Mouse (Mus musculus) heart, embryonic 11.5 days (tissue): ENCODE data around the gene Fcgr3. TPM values are rescaled to one million over a fixed set of nuclear protein-coding genes. Genes with fewer than 3 reads are reported as not detected.

Experiments used
- ATAC-seq: fragments of 200-750 bp; cut with Nextera tagmentation; replicated peaks from 2 replicates; pipeline ENCODE4 v1.8.0; 2017; ENCODE audit warnings: moderate library complexity; ENCODE audit not compliant: insufficient number of reproducible peaks, low FRiP score, low TSS enrichment
- H3K27ac ChIP-seq: fragments of 300-500 bp; sonication (generic); 2 replicates; pipeline ENCODE4 v1.5.1; 2014; ENCODE audit warnings: mild to moderate bottlenecking, low read depth, low read length
- H3K27me3 ChIP-seq: fragments of 300-500 bp; sonication (generic); 2 replicates; pipeline ENCODE4 v1.6.1; 2014; ENCODE audit warnings: mild to moderate bottlenecking, low read length, mixed read lengths; ENCODE audit not compliant: control insufficient read depth, insufficient read depth
- H3K36me3 ChIP-seq: fragments of 300-500 bp; sonication (generic); 2 replicates; pipeline ENCODE4 v1.6.1; 2014; ENCODE audit warnings: mild to moderate bottlenecking, low read length, moderate library complexity, mixed read lengths; ENCODE audit not compliant: control insufficient read depth, insufficient read depth
- H3K4me1 ChIP-seq: fragments of 300-500 bp; sonication (generic); 2 replicates; pipeline ENCODE4 v1.6.1; 2014; ENCODE audit warnings: low read length; ENCODE audit not compliant: control insufficient read depth, insufficient read depth
- H3K4me2 ChIP-seq: fragments of 300-500 bp; sonication (generic); 2 replicates; pipeline ENCODE4 v1.6.1; 2014; ENCODE audit warnings: mild to moderate bottlenecking, moderate library complexity
- H3K4me3 ChIP-seq: fragments of 300-500 bp; sonication (generic); 2 replicates; pipeline ENCODE4 v1.5.1; 2014; ENCODE audit warnings: low read depth, low read length
- H3K9ac ChIP-seq: fragments of 300-500 bp; sonication (generic); 2 replicates; pipeline ENCODE4 v1.6.1; 2014; ENCODE audit warnings: mild to moderate bottlenecking, low read depth, low read length, moderate library complexity
- H3K9me3 ChIP-seq: fragments of 300-500 bp; sonication (generic); replicated peaks from 2 replicates; pipeline ENCODE4 v1.6.1; 2016; ENCODE audit warnings: low read length; ENCODE audit not compliant: control insufficient read depth
- WGBS: fragments of 180-500 bp; shearing (Covaris S2); extraction: QIAGEN DNeasy Blood & Tissue Kit; methylation state at CpG from one replicate; pipeline ENCODE4 v1.1.7; 2014; ENCODE audit not compliant: insufficient replicate concordance; 5-methylcytosine and 5-hydroxymethylcytosine counted together
- polyA plus RNA-seq: library from polyadenylated mRNA; unstranded; fragments of >200 nt; fragmentation: Nextera tagmentation; extraction: Ambion mirVana; gene quantifications from 2 replicates; pipeline ENCODE4 v1.2.1, GENCODE M21; 2014

Fcgr3 gene
- polyA plus RNA-seq, 1 experiment from 2014 or later, result 4.4 TPM

GRCm38 (mm10) chr1:171037861-171038721 is 26.6 kb downstream of the Fcgr3 start:
- no peaks in the 10 kb centered on the region for H3K9me3 ChIP-seq
- under 1% methylated on average over 47 of the region's 47 CpGs for WGBS
- peak; percentile 85 for ATAC-seq
- H3K4me3 ChIP-seq, result peak overlapping the region; percentile 91
- peaks cover 6% of the 10 kb centered on the region; the same call in 1 of the 2 replicates for H3K27me3 ChIP-seq
- no peaks in the 10 kb centered on the region for H3K36me3 ChIP-seq
- H3K4me1 ChIP-seq, result 0 out of 2 replicates have a peak, but pooled peaks cover under 1% of the 10 kb centered on the region
- peak overlapping the region; percentile 70 for H3K4me2 ChIP-seq
- H3K9ac ChIP-seq, result peak overlapping the region; percentile 84
- H3K27ac ChIP-seq, result peak overlapping the region; percentile 62; the same call in 1 of the 2 replicates

- 4% methylated on average over 22 of the region's 22 CpGs for WGBS
Observed at GRCm38 (mm10) chr1:171036550-171037324, 28.0 kb downstream of the Fcgr3 start.

GRCm38 (mm10) chr1:171035611-171036010 is 29.1 kb downstream of the Fcgr3 start:
- no peak overlapping the region for H3K27ac ChIP-seq
- H3K9me3 ChIP-seq, result no peaks in the 10 kb centered on the region
- no peaks in the 10 kb centered on the region for H3K36me3 ChIP-seq
- WGBS, result 52% methylated on average over 11 of the region's 11 CpGs
- no peak overlapping the region for H3K9ac ChIP-seq
- H3K27me3 ChIP-seq, result peaks cover 21% of the 10 kb centered on the region
- H3K4me3 ChIP-seq, result no peak overlapping the region
- no peak for ATAC-seq
- 0 out of 2 replicates have a peak, but pooled peaks cover 2% of the 10 kb centered on the region for H3K4me1 ChIP-seq
- peak overlapping the region; percentile 41 for H3K4me2 ChIP-seq

More at GRCm38 (mm10) chr1:171036550-171037324, 28.0 kb downstream of the Fcgr3 start:
- ATAC-seq, result peak; percentile 75
- peak overlapping the region; percentile 75 for H3K4me2 ChIP-seq
- H3K9me3 ChIP-seq, result no peaks in the 10 kb centered on the region
- no peak overlapping the region for H3K27ac ChIP-seq
- H3K9ac ChIP-seq, result no peak overlapping the region
- 0 out of 2 replicates have a peak, but pooled peaks cover 2% of the 10 kb centered on the region for H3K4me1 ChIP-seq
- H3K36me3 ChIP-seq, result no peaks in the 10 kb centered on the region
- peak overlapping the region; percentile 44 for H3K4me3 ChIP-seq
- H3K27me3 ChIP-seq, result peaks cover 14% of the 10 kb centered on the region

GRCm38 (mm10) chr1:171034201-171034600 is 30.5 kb downstream of the Fcgr3 start:
- Histone ChIP-seq H3K9ac (no peak overlapping the region), H3K4me2 (peak overlapping the region; percentile 98), H3K9me3 (no peaks in the 10 kb centered on the region), H3K27me3 (peaks cover 30% of the 10 kb centered on the region), H3K4me1 (0 out of 2 replicates have a peak, but pooled peaks cover 2% of the 10 kb centered on the region), H3K27ac (no peak overlapping the region), H3K36me3 (no peaks in the 10 kb centered on the region), H3K4me3 (peak overlapping the region; percentile 63)
- no peak for ATAC-seq
- WGBS, result 8% methylated on average over 11 of the region's 11 CpGs

GRCm38 (mm10) chr1:171033756-171034155 is 31.0 kb downstream of the Fcgr3 start:
- Histone ChIP-seq H3K4me1 (0 out of 2 replicates have a peak, but pooled peaks cover 2% of the 10 kb centered on the region), H3K9me3 (no peaks in the 10 kb centered on the region), H3K4me2 (peak overlapping the region; percentile 98), H3K27ac (no peak overlapping the region), H3K4me3 (peak overlapping the region; percentile 63), H3K36me3 (no peaks in the 10 kb centered on the region), H3K27me3 (peaks cover 33% of the 10 kb centered on the region), H3K9ac (peak overlapping the region; percentile 6; the same call in 1 of the 2 replicates)
- ATAC-seq, result peak; percentile 74
- under 1% methylated on average over 20 of the region's 20 CpGs for WGBS

GRCm38 (mm10) chr1:171033196-171033595 is 31.5 kb downstream of the Fcgr3 start:
- under 1% methylated on average over 16 of the region's 16 CpGs for WGBS
- Histone ChIP-seq H3K4me2 (peak overlapping the region; percentile 98), H3K4me1 (0 out of 2 replicates have a peak, but pooled peaks cover 2% of the 10 kb centered on the region), H3K27ac (no peak overlapping the region), H3K9ac (peak overlapping the region; percentile 6; the same call in 1 of the 2 replicates), H3K27me3 (peaks cover 33% of the 10 kb centered on the region), H3K36me3 (no peaks in the 10 kb centered on the region), H3K4me3 (peak overlapping the region; percentile 63), H3K9me3 (no peaks in the 10 kb centered on the region)
- ATAC-seq, result no peak

GRCm38 (mm10) chr1:171032691-171033090 is 32.0 kb downstream of the Fcgr3 start:
- Histone ChIP-seq H3K27ac (no peak overlapping the region), H3K4me2 (peak overlapping the region; percentile 98), H3K4me3 (peak overlapping the region; percentile 63), H3K36me3 (no peaks in the 10 kb centered on the region), H3K9me3 (no peaks in the 10 kb centered on the region), H3K27me3 (peaks cover 33% of the 10 kb centered on the region), H3K9ac (peak overlapping the region; percentile 6; the same call in 1 of the 2 replicates), H3K4me1 (0 out of 2 replicates have a peak, but pooled peaks cover 2% of the 10 kb centered on the region)
- ATAC-seq, result no peak
- 8% methylated on average over 10 of the region's 10 CpGs for WGBS

GRCm38 (mm10) chr1:171031752-171032151 is 33.0 kb downstream of the Fcgr3 start:
- no peak overlapping the region for H3K4me3 ChIP-seq
- WGBS, result 68% methylated on average over 3 of the region's 3 CpGs
- no peak for ATAC-seq

More at GRCm38 (mm10) chr1:171031752-171032151, 33.0 kb downstream of the Fcgr3 start:
- Histone ChIP-seq H3K4me2 (no peak overlapping the region), H3K27me3 (peaks cover 33% of the 10 kb centered on the region), H3K4me1 (0 out of 2 replicates have a peak, but pooled peaks cover 2% of the 10 kb centered on the region), H3K9me3 (no peaks in the 10 kb centered on the region), H3K36me3 (no peaks in the 10 kb centered on the region), H3K27ac (no peak overlapping the region), H3K9ac (no peak overlapping the region)
